Mouse (Mus musculus): ENCODE measurements around the gene Dscam. TPM values are rescaled to one million over a fixed set of nuclear protein-coding genes. Genes with fewer than 3 reads are reported as not detected.

Dscam gene
- total RNA-seq, 1 experiment from 2014 or later = 0.18 TPM

DNA sequence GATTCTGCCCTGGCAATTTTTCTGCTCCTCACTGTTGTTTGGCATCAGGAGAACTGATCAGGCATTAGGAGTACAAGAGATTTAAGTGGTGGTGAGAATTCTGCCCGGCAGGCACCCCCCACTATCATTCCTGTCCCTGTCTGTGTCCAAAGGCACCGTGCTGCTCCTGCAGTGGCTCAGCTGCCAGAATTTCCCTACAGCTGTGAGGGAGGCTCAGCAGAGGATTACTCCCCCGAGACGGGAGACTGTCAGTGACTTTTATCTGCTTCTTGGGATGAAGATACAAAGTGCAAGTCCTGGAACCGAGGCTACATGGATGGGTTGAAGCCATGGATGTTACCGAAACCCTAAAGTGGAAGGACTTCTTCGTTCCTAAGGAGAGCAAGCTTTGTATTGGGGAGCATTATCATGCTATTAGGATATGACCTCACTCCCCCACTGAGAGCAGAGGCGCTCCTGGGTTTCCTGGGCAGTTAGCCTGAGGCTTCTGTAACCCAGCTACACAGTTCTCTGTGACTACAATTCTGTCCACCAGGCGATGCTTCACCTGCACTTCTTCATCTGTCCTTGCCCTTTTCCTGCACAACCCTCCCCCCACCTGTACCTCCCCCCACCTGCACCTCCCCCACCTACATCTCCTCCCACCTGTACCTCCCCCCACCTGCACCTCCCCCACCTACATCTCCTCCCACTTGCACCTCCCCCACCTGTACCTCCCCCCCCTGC, 412.8 kb downstream of the Dscam start:
- DNase-seq = no peak

DNA sequence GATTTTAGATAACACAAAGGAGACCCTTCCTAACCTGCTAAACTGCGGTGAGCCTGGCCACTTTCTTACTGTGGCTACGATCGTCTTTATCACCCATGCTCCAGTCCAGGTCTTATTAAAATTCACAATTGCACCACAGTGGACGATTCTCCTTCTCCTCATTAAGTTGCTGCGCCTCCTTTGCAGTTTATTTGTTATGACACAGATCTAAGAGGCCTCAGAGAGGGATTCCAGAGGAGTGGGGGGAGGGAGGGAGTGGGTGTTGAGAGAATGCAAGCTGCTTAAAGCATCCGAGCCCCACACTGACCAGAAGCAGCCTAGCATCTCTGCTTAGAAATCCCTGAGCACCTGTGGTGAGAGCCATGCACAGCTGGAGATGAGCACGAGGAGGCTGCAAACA, 413.6 kb downstream of the Dscam start:
- no peak for DNase-seq

DNA sequence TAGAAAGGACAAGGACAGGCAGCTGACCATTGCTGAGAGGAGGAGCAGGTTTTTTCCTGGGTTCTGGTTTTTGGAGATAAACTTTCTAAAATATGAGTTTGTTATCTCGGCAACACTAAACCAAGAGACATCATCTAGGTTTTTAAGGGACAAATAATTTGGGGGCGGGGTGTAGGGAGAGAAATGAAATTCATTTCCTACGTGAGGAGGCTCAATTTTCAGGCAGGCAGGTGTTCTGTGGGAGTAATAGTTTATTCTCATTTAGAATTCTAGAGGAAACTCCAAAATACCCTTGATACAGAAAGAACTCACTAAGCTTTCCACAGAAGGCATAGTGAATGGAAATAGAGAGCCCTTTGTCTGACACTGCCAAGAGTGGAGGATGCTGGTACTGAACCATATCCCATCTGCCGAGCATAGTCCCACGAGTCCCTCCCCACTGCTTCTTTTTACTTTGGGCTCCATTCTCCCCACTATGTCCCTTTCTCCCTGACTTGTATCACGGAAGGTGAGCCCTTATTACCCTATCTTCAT, 415.5 kb downstream of the Dscam start:
- DNase-seq = no peak

DNA sequence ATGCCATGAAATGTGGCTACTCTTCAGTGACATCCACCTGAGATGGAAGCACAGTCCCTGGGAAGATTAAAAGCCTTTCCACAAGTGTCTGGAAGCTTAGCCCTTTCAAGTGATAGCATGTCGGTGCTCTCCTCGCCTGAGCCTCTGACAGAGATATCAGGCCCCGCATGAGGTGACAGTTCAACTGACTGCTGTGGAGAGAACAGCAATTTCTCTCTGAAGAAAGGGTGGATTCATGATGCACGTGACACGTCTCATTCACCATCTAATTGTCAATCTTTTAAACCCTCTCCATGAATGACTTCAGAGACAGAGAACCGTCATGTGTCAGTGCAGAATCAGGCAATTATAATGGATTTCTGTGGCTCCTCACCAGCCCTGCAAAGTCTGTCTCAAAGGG, 416.2 kb downstream of the Dscam start:
- DNase-seq = no peak

DNA sequence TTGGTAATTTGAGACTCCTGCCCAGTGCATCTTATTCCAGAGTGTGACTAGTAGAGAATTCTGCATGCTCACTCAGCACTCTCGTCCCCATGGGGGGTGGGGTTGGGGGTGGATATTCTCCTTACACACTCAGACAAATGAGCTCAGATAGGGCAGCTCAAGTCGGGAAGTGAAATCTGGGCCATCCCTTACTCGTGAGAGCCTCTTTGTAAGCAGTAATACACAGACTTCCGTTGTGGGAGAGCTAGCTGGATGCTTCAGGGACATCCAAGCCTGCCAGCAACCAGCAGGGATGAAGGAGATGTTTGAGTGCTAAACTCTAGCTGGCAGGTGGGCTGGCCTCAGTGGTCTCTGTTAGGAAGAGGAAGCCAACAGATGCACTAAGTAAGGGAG, 416.8 kb downstream of the Dscam start:
- DNase-seq = no peak

DNA sequence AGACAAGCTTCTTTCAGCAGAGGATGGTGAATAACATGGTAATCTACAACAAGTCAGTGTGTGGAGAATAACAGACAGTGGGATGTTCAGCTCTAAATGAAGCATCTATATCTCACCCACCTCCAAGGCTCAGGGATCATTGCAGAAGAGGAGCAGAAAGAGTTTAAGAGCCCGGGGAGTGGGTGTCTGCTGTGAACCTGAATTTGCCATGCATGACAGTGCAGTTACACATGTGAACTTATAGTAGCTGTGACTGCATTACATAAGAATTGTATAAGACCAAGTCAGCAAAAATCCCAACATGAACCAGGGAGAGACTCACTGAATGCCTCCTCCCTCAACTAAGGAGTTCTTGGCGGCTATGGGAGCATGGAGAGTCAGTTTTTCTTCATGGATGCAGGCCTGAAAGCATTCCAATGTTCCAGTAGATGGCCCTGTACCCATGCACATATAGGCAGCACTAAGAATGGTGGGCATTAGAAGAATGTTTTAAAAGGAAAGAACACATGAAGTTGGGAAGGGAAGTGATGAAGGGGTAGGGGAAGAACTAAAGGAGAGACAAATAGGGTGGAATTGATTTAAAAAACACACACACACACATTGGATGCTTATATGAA, 417.3 kb downstream of the Dscam start:
- no peak for DNase-seq

DNA sequence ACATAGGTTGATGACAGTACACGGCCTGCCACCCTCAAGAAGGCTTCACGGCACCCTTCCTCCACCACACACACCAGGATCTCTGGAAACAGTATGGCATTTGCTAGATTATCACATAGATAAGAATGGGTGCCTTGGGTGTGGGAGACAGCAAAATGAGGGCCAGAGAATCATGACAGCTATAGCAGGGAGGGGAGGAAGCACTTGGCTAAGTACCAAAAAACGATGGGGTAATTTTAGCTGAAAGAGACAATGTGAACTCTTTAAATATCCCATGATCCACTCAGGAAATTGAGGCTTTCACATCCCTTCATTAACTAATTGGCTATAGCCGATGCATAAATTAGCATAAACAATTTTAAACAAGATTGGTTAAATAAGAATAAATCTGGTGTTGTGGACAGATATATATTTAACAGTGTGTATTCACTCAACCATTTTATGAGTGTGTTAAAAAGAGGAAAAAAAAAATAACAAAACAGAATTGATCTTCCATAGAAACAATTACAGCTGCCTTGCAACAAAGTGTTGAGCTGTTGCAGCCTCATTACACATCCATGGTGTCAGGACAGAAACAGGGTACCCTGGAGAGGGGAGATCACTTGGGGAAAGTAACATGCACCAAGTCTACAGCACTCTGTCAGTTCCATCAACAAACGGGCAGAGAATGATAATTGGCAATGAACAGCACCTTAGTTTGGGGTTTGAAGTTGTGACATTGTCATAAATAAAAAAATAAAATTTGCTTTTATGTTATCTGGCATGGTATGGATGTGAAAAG, 427.9 kb downstream of the Dscam start:
- no peak for DNase-seq

DNA sequence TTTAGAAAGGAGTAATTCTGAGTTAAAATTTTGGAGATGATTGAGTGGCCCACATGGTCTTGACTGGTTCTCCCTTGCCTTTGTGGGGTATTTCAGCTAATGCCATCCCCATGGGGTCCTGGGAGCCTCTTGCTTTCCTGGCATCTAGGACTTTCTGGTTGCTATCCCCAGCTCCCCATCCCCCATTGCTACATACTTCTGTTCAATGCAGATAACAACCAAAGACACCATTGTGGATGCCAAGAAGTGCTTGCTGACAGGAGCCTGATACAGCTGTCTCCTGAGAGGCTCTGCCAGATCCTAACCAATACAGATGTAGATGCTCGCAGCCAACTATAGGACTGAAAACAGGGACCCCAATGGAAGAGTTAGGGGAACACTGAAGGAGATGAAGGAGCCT, 429.2 kb downstream of the Dscam start:
- DNase-seq = no peak

DNA sequence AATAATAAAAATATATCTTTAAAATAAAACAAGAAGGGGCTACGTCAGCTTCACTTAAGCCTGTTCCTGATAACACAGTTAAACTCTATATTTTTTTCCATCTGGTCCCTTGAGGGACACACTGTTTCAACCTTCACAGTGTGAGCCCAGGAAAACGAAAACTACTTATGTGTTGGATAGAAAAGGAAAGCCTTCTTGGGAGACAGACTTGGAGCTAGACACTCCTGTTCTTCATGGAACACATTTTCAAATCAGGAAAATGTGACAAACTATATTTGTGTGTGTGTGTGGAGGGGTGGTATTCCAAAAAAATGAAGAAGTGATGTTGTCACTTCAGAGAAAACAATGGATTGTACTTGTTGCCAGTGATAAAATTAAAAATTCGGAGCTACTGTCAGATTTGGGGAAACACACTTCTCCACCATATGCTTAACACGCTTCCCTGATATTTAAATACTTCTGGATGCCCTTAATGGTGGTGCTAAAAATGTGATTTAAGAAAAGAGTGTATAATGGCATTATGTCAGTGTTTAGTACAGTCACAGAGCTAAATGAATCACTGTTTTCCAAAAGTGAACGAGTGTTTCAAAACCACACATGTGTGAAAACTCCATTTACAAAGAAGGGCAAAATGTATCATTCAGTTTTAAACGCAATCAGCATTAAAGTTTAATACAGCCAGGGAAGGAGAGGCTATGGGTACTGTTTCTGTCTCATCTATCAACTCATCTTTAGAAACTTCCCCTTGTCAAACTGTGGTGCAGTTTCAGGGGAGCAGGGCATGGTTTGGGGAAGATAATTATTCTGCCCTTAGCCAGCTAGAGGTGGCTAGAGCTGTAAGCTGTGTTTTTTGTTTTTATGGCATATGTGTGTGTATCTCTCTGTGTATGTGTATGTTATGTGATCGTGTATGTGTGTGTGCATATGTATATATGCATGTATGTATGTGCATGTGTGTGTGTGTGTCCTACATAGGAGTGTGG, 430.2 kb downstream of the Dscam start:
- no peak for DNase-seq

DNA sequence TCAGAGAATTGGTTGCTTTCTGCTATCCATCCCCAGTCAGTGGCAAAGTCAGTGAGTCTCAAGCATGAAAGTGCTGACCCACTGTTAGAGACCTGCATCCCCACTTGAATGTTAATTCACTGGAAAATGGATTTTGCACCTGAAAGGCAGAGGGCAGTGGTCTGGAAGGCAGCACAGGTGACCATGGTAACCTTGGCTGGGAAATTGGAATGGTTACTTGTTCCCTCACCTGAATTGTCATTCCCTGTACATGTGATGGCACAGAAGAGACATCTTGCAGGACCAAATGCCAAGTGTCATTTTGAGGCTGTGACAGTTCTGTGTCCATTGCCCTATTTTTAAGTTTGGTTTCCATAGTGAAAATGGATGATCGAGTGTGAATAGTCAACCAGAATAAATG, 434.1 kb downstream of the Dscam start:
- no peak for DNase-seq

DNA sequence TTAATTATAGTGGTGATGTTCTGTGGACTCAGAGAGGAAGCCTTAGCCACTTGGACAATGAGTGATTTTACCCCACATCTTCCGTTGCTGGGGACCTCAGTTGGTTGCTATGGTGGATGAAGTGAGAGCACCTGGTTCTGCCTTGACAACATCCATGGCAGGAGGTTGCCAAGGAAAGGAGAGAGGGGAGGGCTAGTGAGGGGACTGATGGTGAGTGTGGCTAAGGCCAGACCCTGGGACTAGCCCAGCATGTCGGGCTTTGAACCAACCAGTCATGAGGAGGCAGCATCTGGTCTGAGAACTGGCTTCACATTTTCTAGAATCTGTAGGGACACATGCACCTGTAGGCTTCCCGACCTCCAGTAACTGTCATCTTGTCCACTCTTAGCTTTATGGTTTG, 439.7 kb downstream of the Dscam start:
- DNase-seq = no peak

DNA sequence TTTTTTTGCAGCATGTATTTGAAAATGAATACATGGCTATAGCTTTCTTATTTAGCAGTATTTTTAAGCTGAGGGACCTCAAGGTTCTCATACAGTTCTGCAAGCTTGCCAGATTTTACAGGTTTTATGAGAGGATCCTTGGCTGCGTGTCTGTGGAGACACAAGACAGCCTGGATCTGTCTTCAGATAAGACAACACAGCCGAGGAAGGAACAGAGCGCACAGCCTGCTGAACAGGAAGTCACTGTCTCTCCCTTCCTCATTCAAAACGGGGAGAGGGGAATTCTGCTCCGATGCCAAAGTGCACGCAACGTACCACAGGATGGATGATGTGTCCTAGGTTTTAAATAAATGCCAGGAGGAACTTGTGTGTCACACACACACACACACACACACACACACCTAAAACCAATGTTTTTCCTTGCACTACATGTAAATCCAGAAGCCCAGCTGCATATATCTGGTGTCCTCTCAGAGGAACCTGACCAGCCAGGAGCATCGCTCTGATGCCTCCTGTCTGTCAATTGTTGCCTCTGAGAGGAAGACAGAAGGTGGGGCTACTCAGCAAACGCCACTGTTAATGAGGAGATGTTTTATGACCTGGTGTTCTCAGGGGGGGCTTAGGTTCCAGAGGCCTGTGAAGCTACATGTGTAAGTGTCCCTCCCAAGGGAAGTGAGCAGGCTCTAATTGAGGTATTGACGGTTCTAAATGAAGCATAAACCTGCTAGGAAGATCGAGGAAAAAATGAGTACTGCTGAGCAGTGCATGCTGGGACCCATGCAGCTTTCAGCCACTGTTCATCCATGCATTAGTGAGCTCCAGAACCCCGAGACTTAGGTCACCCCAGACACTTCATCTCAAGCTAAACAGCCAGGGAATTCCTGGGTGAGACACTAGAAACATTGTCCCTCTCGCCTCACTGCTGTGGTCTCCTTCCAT, 442.4 kb downstream of the Dscam start:
- no peak for DNase-seq

DNA sequence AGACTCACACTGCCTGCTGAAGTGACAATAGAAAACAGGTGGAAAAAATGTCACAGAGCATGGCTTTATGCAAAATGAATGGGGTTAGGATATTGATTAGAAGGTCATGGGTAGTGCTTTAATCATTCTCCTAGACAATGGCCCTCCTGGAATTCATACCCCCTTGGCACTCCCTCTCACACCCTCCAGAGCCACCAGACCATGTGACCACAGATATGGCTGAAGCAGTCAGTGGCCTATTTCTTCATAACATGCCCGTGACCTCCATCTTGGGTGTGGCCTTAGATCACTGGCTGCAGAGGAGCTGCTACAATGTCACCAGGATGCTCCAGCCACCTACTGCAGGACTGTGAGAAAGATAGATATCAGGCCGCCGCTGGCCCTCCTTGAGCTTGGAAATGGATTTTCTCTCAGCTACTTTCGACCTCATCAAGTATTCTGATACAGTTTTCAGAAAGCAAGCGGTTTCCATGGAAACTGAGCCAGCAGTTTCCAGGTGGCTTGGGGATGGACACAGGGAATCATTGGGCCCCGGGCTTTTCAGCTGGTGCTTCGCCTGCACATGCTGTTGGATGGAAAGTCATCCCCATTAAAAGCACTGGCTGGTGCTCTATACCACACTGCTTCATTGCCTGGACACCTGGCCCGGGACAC, 445.4 kb downstream of the Dscam start:
- no peak for DNase-seq

DNA sequence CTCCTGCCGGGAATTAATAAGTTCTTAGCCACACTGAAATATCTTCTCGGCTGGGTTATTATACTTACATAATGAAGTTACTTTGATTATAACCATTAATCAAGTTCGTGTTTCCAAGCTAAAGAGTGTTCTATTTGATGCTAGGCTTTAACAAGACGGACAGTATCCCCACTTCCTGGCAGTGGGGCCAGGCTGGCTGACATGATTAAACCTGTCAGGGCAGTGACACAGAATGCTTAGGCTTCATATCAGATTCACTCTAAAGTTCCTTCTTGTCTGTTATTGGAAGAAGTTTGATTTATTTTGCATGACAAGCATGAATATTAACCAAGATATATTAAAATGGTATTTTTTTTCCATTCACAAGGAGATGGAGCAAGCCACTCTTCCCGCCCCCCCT, 446.0 kb downstream of the Dscam start:
- no peak for DNase-seq

DNA sequence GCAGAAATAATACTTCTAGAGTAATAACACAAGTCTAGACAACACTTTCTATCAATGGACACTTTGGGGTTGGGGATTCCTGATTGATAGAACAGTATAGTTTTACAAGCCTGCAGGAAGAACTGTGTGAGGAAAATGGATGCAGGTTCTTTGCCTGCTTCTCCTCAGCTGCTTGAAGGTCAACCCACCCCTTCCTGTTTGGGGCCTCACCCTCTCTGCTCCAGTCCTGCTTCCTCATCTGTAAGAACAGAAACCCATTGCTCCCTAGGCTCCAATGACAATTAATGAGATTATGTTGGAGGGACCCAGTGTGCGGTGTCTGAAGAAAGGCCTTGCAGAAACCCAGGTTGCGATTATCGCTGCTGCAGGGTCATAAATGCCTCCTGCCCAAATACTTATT, 446.4 kb downstream of the Dscam start:
- no peak for DNase-seq

DNA sequence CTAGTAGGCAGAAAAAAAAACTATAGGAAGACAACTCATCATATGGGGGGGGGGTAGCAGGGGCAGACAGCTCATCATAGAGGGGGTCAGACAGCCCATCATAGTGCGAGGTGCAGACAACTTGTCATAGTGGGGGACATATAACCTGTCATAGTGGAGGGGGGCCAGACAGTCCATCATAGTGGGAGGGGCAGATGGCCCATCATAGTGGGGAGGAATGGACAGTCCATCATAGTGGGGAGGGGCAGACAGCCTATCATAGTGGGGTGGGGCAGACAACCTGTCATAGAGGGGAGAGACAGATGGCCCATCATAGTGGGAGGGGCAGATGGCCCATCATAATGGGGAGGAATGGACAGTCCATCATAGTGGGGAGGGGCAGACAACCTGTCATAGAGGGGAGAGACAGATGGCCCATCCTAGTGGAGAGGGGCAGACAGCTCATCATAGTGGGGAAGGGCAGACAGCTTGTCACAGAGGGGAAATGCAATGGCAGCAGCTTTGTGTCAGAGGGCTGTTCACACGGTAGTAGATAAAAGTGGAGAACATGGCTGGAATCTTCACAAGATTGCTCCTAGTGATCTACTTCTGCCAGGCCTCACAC, 447.4 kb downstream of the Dscam start:
- DNase-seq = no peak

DNA sequence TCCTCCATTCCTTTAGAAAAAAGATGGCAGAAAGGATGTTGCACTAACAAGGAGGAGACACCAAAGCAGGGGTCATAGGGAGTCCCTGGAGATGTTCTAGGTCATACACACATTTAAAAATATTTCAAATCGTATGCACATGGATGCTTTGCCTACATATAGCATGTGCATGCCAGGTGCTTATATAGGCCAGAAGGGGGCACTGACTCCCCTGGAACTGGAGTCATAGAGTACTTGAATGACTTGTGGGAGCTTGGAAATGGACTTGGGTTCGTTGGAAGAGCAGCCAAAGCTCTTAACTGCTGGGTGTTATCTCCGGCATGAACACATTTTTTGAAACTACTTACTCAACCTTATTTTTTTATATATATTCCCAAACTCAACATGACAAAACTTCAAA, 448.4 kb downstream of the Dscam start:
- DNase-seq = no peak

DNA sequence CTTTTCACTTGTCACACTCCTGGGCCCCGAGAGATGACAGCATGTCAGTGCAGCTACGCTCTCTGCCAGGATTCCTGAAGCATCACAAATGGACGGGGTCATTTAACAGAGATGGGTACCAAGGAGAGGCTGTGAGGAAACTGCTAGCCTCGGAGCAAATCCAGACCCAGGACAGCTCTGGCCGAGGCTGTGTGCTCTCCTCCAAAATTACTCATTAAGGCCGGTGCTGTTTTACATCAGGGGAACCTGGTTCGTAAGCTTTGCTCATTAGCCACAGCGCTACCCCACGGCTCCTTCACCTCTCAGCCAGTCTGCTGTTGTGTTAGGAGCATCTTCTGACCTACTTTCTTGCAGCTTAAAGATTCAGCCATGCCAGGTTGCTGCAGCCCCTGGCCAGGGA, 449.3 kb downstream of the Dscam start:
- DNase-seq = no peak

DNA sequence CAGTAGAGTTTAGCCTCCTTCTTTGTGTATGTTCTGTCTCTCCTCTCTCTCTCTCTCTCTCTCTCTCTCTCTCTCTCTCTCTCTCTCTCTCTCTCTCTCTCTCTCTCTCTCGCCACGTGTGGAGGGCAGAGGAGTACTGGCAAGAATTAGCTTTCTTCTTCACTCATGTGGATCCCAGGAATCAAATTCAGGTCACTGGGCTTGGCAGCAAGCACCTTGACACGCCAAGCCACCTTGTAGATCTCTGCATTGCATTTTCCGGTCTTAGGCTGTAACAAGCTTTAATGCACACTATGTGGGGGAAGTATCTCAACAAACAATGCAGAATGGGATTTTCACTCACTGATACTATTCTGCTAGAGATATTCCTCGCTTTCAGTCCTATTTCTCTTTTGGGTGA, 449.9 kb downstream of the Dscam start:
- DNase-seq = no peak

DNA sequence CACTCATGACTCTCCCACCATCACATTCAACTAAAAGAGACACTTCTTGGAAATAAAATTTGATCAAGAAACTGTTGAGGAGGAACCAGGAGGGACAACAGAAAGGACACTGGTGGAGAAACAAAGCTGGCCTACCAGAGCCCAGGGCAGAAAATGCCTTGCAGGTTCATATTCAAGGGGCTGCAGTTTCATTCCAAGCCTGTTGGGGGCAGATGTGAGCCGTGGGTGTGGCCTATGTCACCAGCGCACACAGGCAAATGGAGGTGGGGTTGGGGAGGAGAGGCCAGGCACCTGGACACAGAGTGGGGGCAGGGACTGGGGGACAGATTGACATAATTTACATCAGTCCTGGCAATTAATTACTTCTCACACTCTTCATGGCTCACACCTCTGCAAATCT, 452.3 kb downstream of the Dscam start:
- no peak for DNase-seq

Data from adrenal gland, postnatal 25 days (tissue).